Mouse (Mus musculus): ENCODE results near the gene Mfsd9.

The Mfsd9 gene

GRCm38 (mm10) chr1:40790324-40791141 is at the start of gene Mfsd9:
Gene Mfsd9 (minus strand): TSS chr1:40790687.
- peak; percentile 81 to 89 for DNase-seq

DNA sequence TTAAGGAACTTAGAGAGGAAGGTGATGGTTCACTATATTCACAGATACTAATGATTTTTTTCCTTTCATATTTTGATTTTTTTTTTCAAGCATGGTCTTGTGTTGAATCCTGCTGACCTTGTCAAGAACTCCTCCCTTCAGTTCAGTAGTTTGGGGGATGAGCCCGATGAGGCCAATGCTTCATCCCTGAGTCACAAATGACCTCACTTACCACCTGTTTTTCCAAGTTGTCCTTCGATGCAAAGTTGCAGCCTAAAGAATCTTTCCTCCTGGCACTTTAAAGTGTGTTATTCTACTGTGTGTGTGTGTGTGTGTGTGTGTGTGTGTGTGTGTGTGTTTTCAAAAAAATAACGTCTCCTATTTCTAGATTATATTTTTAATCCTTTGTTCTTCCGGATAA is 45.0 kb upstream of the Mfsd9 start:
- no peak for DNase-seq

DNA sequence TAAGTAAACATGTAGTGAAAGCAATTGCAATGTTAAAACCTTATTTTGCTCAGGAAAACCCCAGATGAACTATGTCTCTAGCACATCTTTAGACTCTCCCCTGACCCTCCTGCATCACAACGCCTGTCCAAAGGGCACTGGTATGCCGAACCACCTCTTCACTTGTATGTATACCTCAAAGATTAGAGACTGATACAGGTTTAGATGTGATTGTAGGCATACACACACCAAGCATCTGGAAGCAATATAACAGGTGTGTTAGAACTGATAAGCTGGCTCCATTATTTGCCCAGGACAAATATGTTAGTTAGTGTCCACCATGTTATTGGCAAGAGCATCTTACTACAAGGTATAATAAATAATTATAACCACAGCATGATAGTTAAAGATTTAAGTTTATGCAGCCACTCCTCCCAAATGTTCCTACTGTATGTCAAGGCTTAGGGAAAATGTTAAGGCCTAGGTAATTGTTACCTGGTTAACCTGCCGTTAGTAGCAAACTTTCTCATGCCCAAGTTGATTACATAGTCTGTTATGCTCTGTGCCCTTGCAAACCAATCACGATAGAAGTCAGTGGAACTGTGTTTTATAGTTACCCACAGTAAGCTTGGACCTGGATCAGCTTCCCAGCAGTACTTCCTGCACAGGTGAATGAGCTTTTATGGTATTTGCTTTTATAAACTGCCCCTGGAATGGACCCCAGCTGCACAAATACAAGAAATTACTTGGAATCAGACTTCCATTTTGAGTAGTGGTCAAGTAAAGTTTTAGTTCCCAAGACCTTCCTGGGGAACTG is 40.4 kb upstream of the Mfsd9 start:
- no peak for DNase-seq

- DNase-seq = no peak
Measured at GRCm38 (mm10) chr1:40829213-40829914, 38.9 kb upstream of the Mfsd9 start.

DNA sequence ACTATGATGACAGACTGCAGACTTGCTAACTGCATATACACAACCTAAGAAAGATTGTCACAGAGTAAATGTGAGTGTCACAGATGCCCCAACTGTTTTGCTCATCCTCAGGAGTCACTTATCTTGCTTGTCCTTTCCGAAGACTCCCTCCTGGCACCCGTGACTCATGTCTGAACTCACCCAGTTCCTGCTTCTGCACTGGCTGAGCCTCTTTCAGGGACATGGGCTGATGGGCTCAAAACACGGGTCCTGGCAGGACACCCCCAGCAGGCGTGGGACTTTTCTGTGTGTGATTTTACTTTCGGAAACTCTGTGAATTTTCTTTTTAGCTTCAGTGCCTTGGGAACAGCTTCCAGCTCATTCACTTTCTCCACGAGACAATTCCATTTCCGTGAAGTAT is 35.3 kb upstream of the Mfsd9 start:
- no peak for DNase-seq

DNA sequence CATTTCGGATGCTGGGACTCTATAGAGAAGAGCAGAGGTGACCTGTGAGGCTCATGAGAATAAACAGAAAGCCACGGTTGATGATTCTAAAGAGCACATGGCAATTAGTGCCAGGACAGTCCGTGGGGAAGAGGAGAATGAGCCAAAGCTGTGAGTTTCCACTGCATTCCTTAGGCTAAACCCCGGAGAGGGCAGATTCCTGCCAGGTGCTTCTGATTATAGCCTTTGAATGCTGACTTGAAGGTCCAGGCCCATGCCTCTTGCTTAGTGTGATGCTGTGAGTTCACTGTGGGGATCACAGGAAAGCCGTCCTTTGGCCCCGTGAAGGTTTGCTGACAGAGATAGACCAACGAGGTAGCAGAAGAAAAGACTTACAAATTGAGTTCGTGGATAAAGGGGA is 34.4 kb upstream of the Mfsd9 start:
- no peak for DNase-seq

DNA sequence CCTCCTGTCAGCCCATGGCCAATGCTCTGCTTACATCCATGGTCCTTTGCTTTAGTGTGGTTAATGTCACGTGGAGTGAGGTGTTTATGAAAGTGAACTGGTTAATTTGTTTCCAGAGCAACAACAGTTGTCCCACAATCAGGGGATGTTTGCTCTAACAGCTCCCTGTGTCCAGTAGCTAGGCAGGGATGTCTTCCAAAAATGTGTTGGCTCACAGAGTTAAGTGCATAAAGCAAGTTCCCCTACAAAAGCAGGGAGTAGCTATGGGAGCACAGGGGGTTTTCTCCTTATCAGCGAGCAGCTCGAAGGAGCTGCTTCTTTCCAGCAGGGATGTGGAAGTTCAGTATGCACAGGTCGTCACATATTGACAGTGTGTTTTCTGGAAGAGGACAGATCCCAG is 34.0 kb upstream of the Mfsd9 start:
- no peak for DNase-seq

DNA sequence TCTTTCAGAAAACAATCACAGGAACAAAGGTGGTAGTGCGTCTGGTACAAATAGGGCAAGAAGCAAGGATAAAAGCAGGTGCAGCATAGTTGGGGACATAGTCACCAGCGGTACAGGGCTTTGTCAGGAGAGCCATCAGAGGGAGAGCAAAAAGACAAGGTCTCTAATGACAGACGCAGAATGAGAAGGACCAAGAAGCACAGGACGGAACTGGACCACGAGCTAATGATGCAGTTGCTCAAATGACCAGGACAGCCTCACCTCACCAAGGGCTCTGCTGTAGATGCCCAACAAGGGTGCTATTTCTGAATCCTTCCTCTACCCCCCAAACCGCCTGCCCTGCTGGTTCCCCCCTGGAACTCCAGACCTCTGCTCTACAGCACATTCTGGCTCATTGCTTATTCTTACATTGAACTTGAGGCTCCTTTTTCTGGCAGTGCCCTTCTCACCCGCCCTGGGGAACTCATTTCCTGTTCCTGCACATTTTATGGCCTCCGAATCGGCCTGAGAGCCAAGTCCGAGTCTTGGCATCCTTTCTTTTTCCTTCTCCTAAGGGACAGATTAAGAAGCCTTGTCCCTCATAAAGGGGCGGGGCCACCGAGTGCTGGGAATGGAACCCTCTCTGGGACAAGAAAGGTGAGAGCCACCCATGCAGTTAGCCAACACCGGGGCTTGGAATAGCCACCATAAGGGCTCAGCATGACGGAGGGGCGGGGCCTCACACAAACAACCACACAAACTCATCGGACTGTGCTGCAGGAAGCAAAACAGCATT is 24.8 kb upstream of the Mfsd9 start:
- no peak for DNase-seq

DNA sequence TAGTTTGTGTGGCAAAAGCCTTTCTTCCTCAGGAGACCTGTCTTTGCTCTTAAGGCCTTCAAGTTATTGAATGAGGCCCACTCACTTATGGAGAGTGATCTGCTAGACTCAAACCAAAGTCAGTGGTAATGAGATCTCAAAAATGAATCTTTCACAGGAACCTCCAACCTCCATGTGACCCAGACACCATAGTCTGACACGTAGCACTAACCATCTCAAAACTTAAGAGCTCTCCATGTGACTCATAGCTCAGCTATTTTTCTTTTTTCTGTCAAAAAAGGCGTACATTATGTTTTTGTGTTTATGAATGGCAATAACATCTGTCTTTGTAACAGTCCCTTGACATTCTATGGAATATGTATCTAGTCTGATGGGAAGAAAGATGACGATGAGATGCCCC is 18.2 kb upstream of the Mfsd9 start:
- DNase-seq = no peak

DNA sequence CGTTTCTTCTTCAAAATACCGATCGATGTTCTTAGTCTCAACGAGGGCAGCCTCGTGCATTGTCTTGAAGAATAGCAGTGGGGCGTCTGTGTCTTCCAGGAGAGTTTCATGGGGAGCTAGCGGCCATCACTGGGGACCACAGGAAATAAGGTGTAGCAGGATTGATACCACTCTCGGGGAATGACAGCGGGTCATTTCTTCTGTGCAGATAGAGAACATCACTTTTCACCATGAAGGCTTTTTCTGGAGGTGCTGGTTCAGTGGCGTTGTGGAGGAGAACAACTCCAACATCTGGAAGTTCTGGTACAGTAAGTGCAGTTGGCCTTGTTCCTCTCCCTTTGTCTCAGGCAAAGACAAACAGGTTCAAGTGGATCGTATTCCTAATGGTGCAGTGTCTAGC is 15.4 kb upstream of the Mfsd9 start:
- DNase-seq = no peak

DNA sequence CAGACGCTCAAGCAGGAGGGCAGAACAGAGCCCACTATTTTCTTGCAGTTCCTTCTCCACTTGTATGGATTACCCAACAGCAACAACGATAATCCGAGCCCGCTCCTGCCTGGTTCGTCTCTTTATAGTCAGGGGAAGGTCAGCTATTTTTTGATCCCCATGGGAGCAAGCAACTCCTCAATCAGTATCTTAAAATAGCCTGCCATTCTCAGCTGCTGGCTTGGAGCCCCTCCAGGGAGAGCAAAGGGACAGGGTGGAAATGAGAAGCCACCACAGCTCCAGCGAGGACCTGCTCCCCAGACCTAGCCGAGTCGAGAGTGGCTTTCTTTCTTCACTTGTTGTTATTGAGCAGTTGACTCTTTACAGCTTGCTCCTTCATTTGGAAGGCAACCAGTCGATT is 14.9 kb upstream of the Mfsd9 start, which contains the start of gene Tmem182:
Gene Tmem182, plus strand, starts transcription at position 251 of the 400 bp plus-strand sequence.
- no peak for DNase-seq

- no peak for DNase-seq
Measured at GRCm38 (mm10) chr1:40804118-40804517, 13.6 kb upstream of the Mfsd9 start.

- DNase-seq = peak; percentile 37 to 65
Measured at GRCm38 (mm10) chr1:40802759-40803158, 12.3 kb upstream of the Mfsd9 start.

- DNase-seq = no peak
Measured at GRCm38 (mm10) chr1:40800908-40801307, 10.4 kb upstream of the Mfsd9 start.

- no peak for DNase-seq
Measured at GRCm38 (mm10) chr1:40799121-40799520, 8.6 kb upstream of the Mfsd9 start.

DNA sequence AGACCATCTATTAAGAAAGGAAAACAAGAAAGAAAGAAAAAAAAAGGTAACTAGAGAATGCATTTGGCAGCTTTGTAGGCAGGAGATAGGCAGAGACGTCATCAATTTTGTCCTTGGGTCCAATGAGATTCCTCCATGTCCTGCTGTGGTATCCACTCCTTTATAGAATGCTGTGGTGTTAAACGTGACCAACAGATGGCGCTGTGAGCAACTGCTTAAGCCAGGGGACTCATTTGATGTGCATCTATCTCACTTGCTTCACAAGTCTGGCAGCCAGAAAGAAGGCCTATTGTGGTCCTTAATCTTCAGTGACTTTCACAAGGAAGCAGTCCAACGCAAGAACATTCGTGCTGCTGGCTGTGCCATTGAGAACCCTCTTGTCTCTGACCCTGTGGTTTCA is 6.9 kb upstream of the Mfsd9 start:
- peak; percentile 20 to 64 for DNase-seq

DNA sequence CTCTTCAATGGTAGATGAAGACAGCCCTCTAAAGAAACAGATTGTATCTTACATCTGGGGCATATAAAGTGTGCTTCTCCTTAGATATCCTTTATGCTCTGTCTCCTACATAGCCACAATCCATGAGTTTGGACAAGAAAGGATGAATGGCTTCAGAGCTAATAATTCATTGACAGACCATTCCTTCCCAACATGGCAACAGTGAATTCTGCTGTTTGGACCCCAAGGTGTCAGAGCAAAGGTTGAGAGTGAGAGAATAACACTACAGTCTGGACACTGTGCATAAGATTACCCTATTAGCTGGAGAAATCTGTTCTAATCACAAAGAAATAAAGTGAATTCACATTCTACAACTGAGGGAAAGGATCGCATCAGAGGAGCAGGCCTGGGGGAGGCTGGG is 5.0 kb upstream of the Mfsd9 start:
- no peak for DNase-seq

DNA sequence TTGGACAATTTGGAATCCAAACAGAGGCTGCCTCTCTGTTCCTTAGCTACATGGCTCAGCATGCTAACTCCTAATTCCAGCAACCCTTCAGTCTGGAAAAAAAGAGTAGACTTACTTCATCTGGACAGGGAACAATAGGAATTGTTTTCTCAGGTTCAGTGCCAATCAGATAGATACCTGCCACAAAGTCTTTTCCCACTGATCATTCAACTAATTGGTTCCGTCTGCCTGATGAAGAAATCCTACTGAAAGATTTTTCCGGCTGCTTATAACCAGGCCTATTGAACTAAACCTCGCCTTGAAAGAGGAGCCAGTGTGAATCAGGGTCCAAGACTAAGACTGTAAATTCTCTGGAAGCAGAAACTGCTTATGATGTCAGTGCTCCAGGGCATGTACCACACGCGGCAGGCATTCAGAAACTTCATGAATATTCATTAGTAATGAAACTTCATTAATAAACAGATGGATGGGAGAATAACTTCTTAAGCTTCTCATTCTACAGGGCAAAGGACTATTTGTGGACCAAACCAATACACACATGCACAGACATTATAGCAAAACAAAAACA is 737 bp downstream of the Mfsd9 start:
- DNase-seq = no peak

- no peak for DNase-seq
Measured at GRCm38 (mm10) chr1:40788956-40789355, 1.5 kb downstream of the Mfsd9 start.

DNA sequence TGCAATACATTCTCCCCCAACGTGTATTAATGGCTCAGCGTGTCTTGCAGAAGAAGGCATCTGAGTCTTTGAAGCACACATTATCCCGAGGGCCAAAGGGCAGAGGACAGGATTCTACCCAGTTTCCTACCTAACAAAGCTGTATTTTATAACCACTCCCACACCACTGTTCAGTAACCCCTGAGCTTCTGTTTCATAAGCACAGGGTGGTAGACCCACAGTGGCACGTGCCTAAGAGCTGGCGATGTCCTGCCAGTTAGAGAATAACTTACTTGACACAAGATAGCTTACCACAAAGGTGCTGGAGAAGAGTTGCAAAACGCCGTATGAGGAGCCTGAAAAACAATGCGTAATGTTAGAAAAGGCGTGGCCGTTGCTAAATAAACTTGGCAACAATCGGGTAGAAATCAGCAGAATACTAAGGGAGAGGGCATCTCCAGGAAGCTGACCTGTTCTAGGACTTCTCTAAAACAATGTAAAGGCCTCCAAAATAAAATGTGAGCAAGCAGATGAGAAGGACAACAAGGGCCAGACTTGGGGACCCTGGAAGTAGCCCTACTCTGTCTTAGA is 4.5 kb downstream of the Mfsd9 start:
- no peak for DNase-seq

DNA sequence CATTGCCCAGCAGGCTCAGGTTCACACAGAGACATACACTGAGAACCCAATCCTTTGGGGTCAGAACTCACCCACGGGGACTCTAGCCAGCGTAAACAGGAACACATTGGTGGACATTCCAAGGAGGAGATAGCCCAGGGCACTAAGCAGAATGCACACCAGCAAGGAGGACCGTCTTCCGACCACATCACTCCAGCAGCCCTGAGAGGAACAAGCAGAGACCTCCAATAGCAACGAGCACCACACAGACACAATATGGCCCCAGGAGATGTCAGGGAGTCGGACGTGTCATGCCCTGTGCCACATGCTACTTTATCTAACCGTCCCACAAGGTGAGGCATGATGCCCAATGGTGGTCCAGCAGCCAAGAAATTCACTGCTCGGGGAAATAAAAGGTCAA is 6.2 kb downstream of the Mfsd9 start:
- no peak for DNase-seq

DNA sequence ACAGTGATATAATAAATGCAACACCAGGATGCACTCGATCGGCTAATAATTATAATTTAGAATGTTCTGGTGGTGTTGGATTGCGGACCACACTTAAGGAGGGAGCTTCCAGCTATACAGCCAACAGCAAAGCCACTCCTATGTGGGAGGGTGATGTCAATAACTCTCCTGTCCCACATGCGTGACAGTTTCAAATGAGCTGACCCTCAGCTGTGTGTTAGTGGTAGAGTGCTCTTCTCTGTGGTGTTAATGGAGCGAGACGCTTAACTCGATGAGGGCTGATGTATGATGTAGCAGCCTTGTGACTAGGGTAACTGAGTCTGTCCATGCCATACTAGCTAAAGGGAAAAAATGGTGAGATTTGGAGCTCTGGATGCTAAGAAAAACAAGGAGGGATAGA is 7.0 kb downstream of the Mfsd9 start:
- no peak for DNase-seq
